Mouse (Mus musculus) intestine, postnatal 0 days (tissue): ENCODE results near the gene Gm29564. TPM values are rescaled to one million over a fixed set of nuclear protein-coding genes. Genes with fewer than 3 reads are reported as not detected.
"Not testable (repeated sequence)": the region's sequence is repeated elsewhere in the genome, so short reads cannot be mapped to it uniquely, and the experiment has no call there.

Source experiments
- ATAC-seq: fragments of 200-750 bp; cut with Nextera tagmentation; 2 replicates; pipeline ENCODE4 v1.8.0; 2017; ENCODE audit warnings: mild to moderate bottlenecking, moderate TSS enrichment, moderate library complexity
- H3K27ac ChIP-seq: fragments of 300-500 bp; sonication (generic); 2 replicates; pipeline ENCODE4 v1.5.1; 2014; ENCODE audit warnings: mild to moderate bottlenecking, low read depth, low read length, moderate library complexity
- H3K27me3 ChIP-seq: fragments of 300-500 bp; sonication (generic); replicated peaks from 2 replicates; pipeline ENCODE4 v1.6.1; 2014; ENCODE audit warnings: low read length, mixed read lengths; ENCODE audit not compliant: control insufficient read depth, insufficient read depth
- H3K36me3 ChIP-seq: fragments of 300-500 bp; sonication (generic); 2 replicates; pipeline ENCODE4 v1.6.1; 2014; ENCODE audit warnings: mild to moderate bottlenecking, moderate library complexity; ENCODE audit not compliant: control insufficient read depth, insufficient read depth
- H3K4me1 ChIP-seq: fragments of 300-500 bp; sonication (generic); replicated peaks from 2 replicates; pipeline ENCODE4 v1.6.1; 2014; ENCODE audit warnings: antibody characterized with exemption, low read length, mixed read lengths; ENCODE audit not compliant: control insufficient read depth, insufficient read depth
- H3K4me2 ChIP-seq: fragments of 300-500 bp; sonication (generic); replicated peaks from 2 replicates; pipeline ENCODE4 v1.6.1; 2014; ENCODE audit warnings: low read depth, mild to moderate bottlenecking, moderate library complexity
- H3K4me3 ChIP-seq: fragments of 300-500 bp; sonication (generic); 2 replicates; pipeline ENCODE4 v1.5.1; 2014; ENCODE audit warnings: low read depth, low read length
- H3K9ac ChIP-seq: fragments of 300-500 bp; sonication (generic); 2 replicates; pipeline ENCODE4 v1.6.1; 2014; ENCODE audit warnings: mild to moderate bottlenecking, low read depth, low read length
- H3K9me3 ChIP-seq: fragments of 300-500 bp; sonication (generic); 2 replicates; pipeline ENCODE4 v1.6.1; 2016; ENCODE audit warnings: mixed run types; ENCODE audit not compliant: control insufficient read depth
- WGBS: fragments of 180-500 bp; shearing (Covaris S2); extraction: QIAGEN DNeasy Blood & Tissue Kit; methylation state at CpG from one replicate; pipeline ENCODE4 v1.1.7; 2014; 5-methylcytosine and 5-hydroxymethylcytosine counted together
- polyA plus RNA-seq: library from polyadenylated mRNA; unstranded; fragments of >200 nt; fragmentation: Nextera tagmentation; extraction: Ambion mirVana; gene quantifications from 2 replicates; pipeline ENCODE4 v1.2.1, GENCODE M21; 2015

Gm29564 gene
- polyA plus RNA-seq: not detected in 2 replicates

DNA sequence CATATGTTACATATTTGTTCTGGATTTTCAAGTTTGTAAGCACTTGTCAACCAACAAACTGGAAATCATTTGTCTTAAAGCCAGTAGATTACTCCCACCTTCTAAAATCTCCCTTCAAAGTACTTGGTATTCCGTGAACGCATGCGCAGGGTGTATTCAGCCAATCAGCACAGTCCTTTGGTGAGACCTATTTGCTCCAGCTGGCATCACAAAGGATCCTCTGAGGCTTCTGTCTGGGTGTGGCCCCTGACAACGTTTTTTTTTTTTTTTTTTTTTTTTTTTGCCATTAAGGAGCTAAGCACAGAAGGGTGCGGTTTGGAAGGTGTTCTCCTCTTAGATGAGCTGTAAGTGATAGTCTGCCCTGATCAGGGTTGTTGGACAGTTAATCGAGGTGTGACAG is at the start of gene Gm29564:
Gm29564 (plus strand) TSS at position 301 of the 400 bp plus-strand sequence.
- H3K9ac ChIP-seq, H3K4me2 ChIP-seq, H3K9me3 ChIP-seq, H3K4me3 ChIP-seq, ATAC-seq, H3K36me3 ChIP-seq, H3K4me1 ChIP-seq, H3K27ac ChIP-seq, H3K27me3 ChIP-seq: not testable (repeated sequence)
- no CpG with 5 or more reads among the region's 6 CpGs for WGBS

Other genes starting within 250 kb of the Gm29564 start
- gene Gm20867, start 249.8 kb upstream of the Gm29564 start, polyA plus RNA-seq: not detected in 2 replicates